Mouse (Mus musculus): ENCODE data around the gene Daam1. TPM values are rescaled to one million over a fixed set of nuclear protein-coding genes. Genes with fewer than 3 reads are reported as not detected.

Gene Daam1
- polyA plus RNA-seq, 1 experiment from 2014 or later, result 7.4 TPM

DNA sequence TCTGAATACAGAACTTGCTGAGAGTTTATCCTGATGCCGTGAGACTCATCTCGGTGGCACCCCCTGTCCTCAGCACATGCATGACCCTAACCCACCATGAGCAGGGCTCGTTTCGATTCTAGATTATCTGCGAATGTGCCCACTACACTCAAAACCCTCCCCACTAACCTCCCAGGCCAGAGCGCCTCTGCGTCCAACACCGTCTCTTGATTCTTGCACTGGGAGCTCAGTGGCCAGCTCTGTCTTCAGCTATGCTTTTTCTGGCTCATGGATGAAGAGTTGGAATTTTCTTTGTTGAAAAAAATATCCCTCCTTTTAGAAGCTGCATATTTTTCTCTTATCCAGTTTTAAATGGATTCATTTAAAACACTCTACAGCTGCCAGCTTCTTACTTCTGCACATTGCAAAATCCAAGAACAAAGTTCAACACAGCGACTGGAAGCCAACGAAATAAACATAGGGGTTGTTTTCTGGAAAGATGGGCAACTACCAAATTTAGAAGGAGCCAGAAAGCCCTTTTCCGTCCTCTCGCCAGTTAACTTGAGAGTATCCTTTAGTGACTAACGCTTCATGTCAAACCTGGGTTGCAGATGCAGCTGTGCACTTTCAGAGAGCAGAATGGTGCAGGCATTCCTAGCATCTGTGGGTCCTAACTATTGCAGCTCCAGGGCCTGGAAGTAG is 74.9 kb downstream of the Daam1 start:
- Histone ChIP-seq H3K9me3 (no peaks in the 10 kb centered on the region), H3K27me3 (replicated peaks; ENCODE audit: low read depth, poor library complexity, severe bottlenecking) (no peaks in the 10 kb centered on the region), H3K4me1 (peaks cover 10% of the 10 kb centered on the region), H3K4me3 (no peak overlapping the region), H3K36me3 (replicated peaks) (peaks cover 17% of the 10 kb centered on the region), H3K27ac (replicated peaks) (no peak overlapping the region)
- 91% methylated on average over 13 of the region's 13 CpGs for WGBS
- no peak for DNase-seq (ENCODE audit: low spot score)

DNA sequence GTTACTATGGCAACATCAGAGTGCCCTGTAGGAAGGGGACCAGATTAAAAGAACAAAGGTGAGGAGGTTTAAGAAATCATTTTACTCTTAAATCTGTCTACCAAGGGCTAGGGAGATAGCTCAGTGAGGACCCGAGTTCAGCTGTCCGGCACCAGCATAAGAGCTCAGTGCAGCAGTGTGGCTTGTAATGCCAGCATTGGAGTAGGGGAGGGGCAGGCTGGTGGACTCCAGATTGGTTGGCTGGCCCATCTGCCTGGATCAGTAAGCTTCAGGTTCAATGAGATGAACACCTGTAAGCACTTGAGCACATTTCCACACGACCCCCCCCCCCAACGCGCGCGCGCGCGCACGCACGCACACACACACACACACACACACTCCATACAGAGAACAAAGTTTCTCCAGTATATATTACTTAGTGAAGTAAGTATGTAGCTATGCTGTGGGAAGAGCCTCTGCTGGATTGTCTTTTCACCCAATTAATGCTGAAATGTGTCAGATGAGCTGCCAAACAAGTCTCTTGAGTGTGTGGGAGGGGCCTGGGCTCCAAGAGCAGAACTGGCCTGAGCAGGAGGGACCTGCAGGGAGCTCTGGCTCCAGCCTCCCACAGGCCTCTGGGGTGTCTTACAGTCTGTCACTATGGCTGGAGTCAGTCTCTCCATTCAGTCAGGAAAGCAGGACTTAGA is 75.8 kb downstream of the Daam1 start:
- H3K4me3 ChIP-seq, result no peak overlapping the region
- peaks cover 10% of the 10 kb centered on the region for H3K4me1 ChIP-seq
- peaks cover 12% of the 10 kb centered on the region for H3K36me3 ChIP-seq (replicated peaks)
- 91% methylated on average over 12 of the region's 12 CpGs for WGBS
- DNase-seq (ENCODE audit: low spot score), result no peak
- H3K27ac ChIP-seq (replicated peaks), result no peak overlapping the region
- H3K9me3 ChIP-seq, result no peaks in the 10 kb centered on the region
- no peaks in the 10 kb centered on the region for H3K27me3 ChIP-seq (replicated peaks; ENCODE audit: low read depth, poor library complexity, severe bottlenecking)

- H3K27me3 ChIP-seq (replicated peaks; ENCODE audit: low read depth, poor library complexity, severe bottlenecking), result no peaks in the 10 kb centered on the region
- H3K27ac ChIP-seq (replicated peaks), result no peak overlapping the region
- H3K4me1 ChIP-seq, result peaks cover 18% of the 10 kb centered on the region
- H3K9me3 ChIP-seq, result no peaks in the 10 kb centered on the region
- WGBS, result 89% methylated on average over 5 of the region's 5 CpGs
- H3K36me3 ChIP-seq (replicated peaks), result no peaks in the 10 kb centered on the region
- H3K4me3 ChIP-seq, result no peak overlapping the region
- no peak for DNase-seq (ENCODE audit: low spot score)
Measured at GRCm38 (mm10) chr12:71908984-71909383, 78.1 kb downstream of the Daam1 start.

- H3K27me3 ChIP-seq (replicated peaks; ENCODE audit: low read depth, poor library complexity, severe bottlenecking), result no peaks in the 10 kb centered on the region
- no peaks in the 10 kb centered on the region for H3K9me3 ChIP-seq
- DNase-seq (ENCODE audit: low spot score), result no peak
- no peaks in the 10 kb centered on the region for H3K36me3 ChIP-seq (replicated peaks)
- H3K27ac ChIP-seq (replicated peaks), result no peak overlapping the region
- H3K4me3 ChIP-seq, result no peak overlapping the region
- 76% methylated on average over 7 of the region's 7 CpGs for WGBS
- H3K4me1 ChIP-seq, result peaks cover 18% of the 10 kb centered on the region
Measured at GRCm38 (mm10) chr12:71910246-71910645, 79.4 kb downstream of the Daam1 start.

- no peak overlapping the region for H3K27ac ChIP-seq (replicated peaks)
- 96% methylated on average over 1 of the region's 1 CpGs for whole genome bisulfite sequencing
- no peak for DNase-seq (ENCODE audit: low spot score)
Measured at GRCm38 (mm10) chr12:71912262-71912661, 81.4 kb downstream of the Daam1 start.

GRCm38 (mm10) chr12:71919156-71919555 is 88.3 kb downstream of the Daam1 start:
- Histone ChIP-seq H3K36me3 (replicated peaks) (peaks cover 25% of the 10 kb centered on the region), H3K4me1 (peaks cover 32% of the 10 kb centered on the region), H3K27ac (replicated peaks) (no peak overlapping the region), H3K9me3 (no peaks in the 10 kb centered on the region), H3K4me3 (no peak overlapping the region), H3K27me3 (replicated peaks; ENCODE audit: low read depth, poor library complexity, severe bottlenecking) (no peaks in the 10 kb centered on the region)
- DNase-seq (ENCODE audit: low spot score), result no peak
- WGBS, result 71% methylated on average over 4 of the region's 4 CpGs

More at GRCm38 (mm10) chr12:71912262-71912661, 81.4 kb downstream of the Daam1 start:
- Histone ChIP-seq H3K36me3 (replicated peaks) (peaks cover 18% of the 10 kb centered on the region), H3K4me3 (no peak overlapping the region), H3K27me3 (replicated peaks; ENCODE audit: low read depth, poor library complexity, severe bottlenecking) (no peaks in the 10 kb centered on the region), H3K9me3 (no peaks in the 10 kb centered on the region), H3K4me1 (peaks cover 11% of the 10 kb centered on the region)

GRCm38 (mm10) chr12:71919962-71920361 is 89.1 kb downstream of the Daam1 start:
- Histone ChIP-seq H3K27me3 (replicated peaks; ENCODE audit: low read depth, poor library complexity, severe bottlenecking) (no peaks in the 10 kb centered on the region), H3K27ac (replicated peaks) (peak overlapping the region; percentile 3; the same call in 1 of the 2 replicates)
- no peak for DNase-seq (ENCODE audit: low spot score)

GRCm38 (mm10) chr12:71922827-71923381 is 92.0 kb downstream of the Daam1 start:
- peaks cover 47% of the 10 kb centered on the region for H3K4me1 ChIP-seq

More at GRCm38 (mm10) chr12:71919962-71920361, 89.1 kb downstream of the Daam1 start:
- 53% methylated on average over 3 of the region's 3 CpGs for WGBS
- Histone ChIP-seq H3K4me1 (peaks cover 32% of the 10 kb centered on the region), H3K9me3 (no peaks in the 10 kb centered on the region), H3K4me3 (no peak overlapping the region), H3K36me3 (replicated peaks) (peaks cover 25% of the 10 kb centered on the region)

DNA sequence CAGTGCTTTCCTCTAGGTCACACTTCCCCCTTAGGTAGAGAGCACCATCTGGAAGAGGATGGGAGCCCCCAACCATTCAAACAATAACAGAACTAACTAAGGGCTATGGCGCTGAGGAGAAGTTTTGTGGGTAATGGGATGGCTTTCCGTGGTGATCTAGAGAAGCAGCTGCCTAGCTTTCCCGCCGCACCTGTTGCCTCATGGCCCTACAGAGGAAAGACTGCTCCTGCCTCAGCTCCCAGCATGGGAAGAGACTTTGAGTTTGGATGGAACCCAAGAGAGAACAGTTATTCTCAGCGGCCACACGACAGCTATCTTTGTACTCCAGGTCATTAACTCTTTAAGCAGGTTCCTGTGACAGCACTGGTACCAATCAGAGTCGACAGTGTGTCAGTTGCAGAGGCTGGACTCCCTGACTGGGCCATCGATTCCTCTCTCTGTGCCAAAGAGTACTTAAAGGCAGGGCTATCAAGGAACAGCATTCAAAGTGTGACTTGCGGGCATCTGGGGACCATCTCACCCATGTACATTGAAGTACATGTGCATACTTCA is 94.2 kb downstream of the Daam1 start:
- no peak for DNase-seq (ENCODE audit: low spot score)
- Histone ChIP-seq H3K9me3 (no peaks in the 10 kb centered on the region), H3K27me3 (replicated peaks; ENCODE audit: low read depth, poor library complexity, severe bottlenecking) (no peaks in the 10 kb centered on the region), H3K4me3 (no peak overlapping the region), H3K36me3 (replicated peaks) (no peaks in the 10 kb centered on the region; the same call in 1 of the 2 replicates), H3K27ac (replicated peaks) (no peak overlapping the region), H3K4me1 (peaks cover 30% of the 10 kb centered on the region)
- WGBS, result 93% methylated on average over 9 of the region's 9 CpGs

More at GRCm38 (mm10) chr12:71922827-71923381, 92.0 kb downstream of the Daam1 start:
- no peaks in the 10 kb centered on the region for H3K9me3 ChIP-seq
- WGBS, result 80% methylated on average over 5 of the region's 5 CpGs
- no peak overlapping the region for H3K4me3 ChIP-seq
- no peak for DNase-seq (ENCODE audit: low spot score)
- peaks cover 1% of the 10 kb centered on the region; the same call in 1 of the 2 replicates for H3K36me3 ChIP-seq (replicated peaks)
- H3K27ac ChIP-seq (replicated peaks), result no peak overlapping the region
- H3K27me3 ChIP-seq (replicated peaks; ENCODE audit: low read depth, poor library complexity, severe bottlenecking), result no peaks in the 10 kb centered on the region

DNA sequence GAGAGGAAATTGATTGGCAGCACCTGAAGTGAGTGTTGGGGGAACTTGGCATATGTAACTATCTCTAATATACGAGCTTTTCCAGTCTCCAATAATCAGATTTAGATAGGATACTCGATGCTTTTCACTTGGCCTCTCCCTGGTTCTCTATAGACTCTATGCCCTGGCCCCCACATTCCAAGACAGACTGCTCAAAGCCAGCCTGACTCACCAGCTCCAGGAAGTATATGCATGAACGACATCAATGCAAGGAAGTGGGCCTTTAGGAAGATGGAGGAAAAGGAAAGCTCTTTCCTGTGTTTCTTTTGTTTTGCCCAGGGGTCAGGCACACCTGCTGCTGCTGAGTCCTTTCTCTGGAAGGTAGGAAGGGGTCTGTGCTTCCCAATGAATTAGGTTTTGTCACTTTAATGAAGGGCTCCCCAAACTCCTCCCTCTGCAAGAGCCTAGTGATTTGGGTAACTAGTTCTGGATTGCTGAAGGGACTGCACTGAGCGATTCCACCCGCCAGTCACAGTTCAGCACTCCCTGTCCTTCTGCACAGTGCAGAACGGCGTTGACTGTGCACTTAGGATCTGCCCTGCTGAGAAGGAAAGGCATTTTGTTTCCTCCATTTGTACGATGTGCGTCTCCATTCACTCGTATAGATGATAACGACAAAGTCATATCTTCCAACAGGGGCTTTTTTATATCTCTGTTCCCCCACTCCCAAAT is 95.3 kb downstream of the Daam1 start:
- Histone ChIP-seq H3K9me3 (no peaks in the 10 kb centered on the region), H3K27ac (replicated peaks) (no peak overlapping the region), H3K27me3 (replicated peaks; ENCODE audit: low read depth, poor library complexity, severe bottlenecking) (no peaks in the 10 kb centered on the region), H3K36me3 (replicated peaks) (no peaks in the 10 kb centered on the region; the same call in 1 of the 2 replicates), H3K4me1 (peaks cover 25% of the 10 kb centered on the region), H3K4me3 (no peak overlapping the region)
- WGBS, result 76% methylated on average over 11 of the region's 11 CpGs
- no peak for DNase-seq (ENCODE audit: low spot score)

GRCm38 (mm10) chr12:71928092-71928491 is 97.2 kb downstream of the Daam1 start:
- Histone ChIP-seq H3K4me1 (peaks cover 16% of the 10 kb centered on the region; the same call in 1 of the 2 replicates), H3K9me3 (no peaks in the 10 kb centered on the region), H3K27me3 (replicated peaks; ENCODE audit: low read depth, poor library complexity, severe bottlenecking) (no peaks in the 10 kb centered on the region), H3K4me3 (no peak overlapping the region), H3K27ac (replicated peaks) (no peak overlapping the region), H3K36me3 (replicated peaks) (no peaks in the 10 kb centered on the region; the same call in 1 of the 2 replicates)
- no peak for DNase-seq (ENCODE audit: low spot score)
- WGBS, result 91% methylated on average over 6 of the region's 6 CpGs

DNA sequence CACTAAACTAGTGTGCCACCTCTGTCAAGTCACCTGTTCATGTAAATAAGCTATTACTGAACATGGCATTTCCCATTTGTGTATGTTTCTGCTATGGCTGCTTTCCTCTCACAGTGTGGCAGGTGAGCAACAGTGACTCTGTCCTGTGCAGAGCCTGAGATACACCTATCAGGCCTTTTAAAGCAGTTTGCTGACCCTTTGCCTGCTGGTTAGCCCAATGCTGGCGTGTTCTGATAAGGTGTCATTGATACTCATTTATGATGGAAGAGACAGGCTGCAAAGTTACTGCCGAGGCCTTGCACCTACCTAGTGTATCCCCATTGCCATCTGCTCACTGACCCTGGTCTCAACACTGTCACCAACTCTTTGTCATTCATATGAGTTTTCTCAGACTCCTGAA is 99.0 kb downstream of the Daam1 start:
- H3K4me3 ChIP-seq, result no peak overlapping the region
- no peaks in the 10 kb centered on the region for H3K27me3 ChIP-seq (replicated peaks; ENCODE audit: low read depth, poor library complexity, severe bottlenecking)
- no peaks in the 10 kb centered on the region; the same call in 1 of the 2 replicates for H3K36me3 ChIP-seq (replicated peaks)
- H3K9me3 ChIP-seq, result no peaks in the 10 kb centered on the region
- no peak overlapping the region for H3K27ac ChIP-seq (replicated peaks)
- 88% methylated on average over 2 of the region's 2 CpGs for WGBS
- peaks cover 14% of the 10 kb centered on the region; the same call in 1 of the 2 replicates for H3K4me1 ChIP-seq
- no peak for DNase-seq (ENCODE audit: low spot score)
